Mouse (Mus musculus): ENCODE results near the gene Wdr48. TPM values are rescaled to one million over a fixed set of nuclear protein-coding genes. Genes with fewer than 3 reads are reported as not detected.

Gene Wdr48
- polyA plus RNA-seq, 1 experiment, result 27.5 TPM

DNA sequence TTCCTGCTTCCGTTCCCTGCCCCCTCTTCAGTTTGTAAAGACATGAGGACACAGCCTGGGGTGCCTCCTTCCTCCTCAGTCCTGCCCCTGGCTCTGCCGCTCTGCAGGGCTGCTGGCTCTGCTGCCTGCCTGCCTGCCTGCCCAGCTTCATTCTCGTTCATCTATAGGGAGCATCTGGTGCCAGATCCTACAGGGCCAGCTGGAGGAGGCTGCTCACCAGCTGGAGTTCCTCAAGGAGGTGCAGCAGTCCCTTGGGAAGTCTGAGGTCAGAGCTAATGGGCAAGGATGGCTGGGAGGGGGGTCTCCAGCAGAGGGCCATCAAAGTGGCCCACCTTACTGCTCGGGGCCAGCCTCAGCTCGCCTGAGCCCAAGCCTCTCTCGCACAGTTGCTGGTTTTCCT lies 55.8 kb downstream of the Wdr48 start:
- Histone ChIP-seq H3K4me1 (ENCODE audit: control insufficient read depth, insufficient read depth, insufficient read length) (no peaks in the 10 kb centered on the region), H3K27me3 (ENCODE audit: control insufficient read depth, insufficient read depth, low read length) (no peaks in the 10 kb centered on the region), H3K36me3 (ENCODE audit: control insufficient read depth, insufficient read depth, low read length) (no peaks in the 10 kb centered on the region), H3K27ac (ENCODE audit: insufficient read depth, low read length) (no peak overlapping the region), H3K4me3 (ENCODE audit: extremely low read depth, insufficient read depth, insufficient read length) (no peak overlapping the region)
- 81% methylated on average over 6 of the region's 6 CpGs for WGBS
- no peak for TF ChIP-seq POLR2A (IDR thresholded peaks at IDR 0.05; ENCODE audit: low read depth, low read length)
- TF ChIP-seq CTCF (IDR thresholded peaks at IDR 0.05; ENCODE audit: extremely low read depth, insufficient read depth, insufficient read length, insufficient replicate concordance), result no peak
- DNase-seq (ENCODE audit: low read depth in 1 of 2, low spot score in 2 of 2), result no peak

DNA sequence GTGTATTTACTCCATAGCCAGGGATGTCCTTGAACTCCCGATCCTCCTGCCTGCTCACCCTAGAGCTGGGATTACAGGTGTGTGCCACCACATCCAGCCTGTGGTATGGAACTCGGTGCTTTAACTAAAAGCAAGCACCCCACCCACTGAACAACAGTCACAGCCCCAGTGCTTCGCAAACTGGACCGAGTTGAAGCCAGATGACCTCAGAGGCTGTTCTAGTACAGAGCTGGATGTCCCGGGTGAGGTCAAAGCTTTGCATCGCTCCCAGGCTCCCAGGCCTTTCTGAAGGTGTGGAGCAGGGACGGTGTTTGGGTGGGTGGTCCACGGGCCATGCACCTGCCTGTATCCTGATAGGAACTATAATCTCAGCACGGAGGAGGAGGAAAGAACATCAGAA lies 56.7 kb downstream of the Wdr48 start:
- Histone ChIP-seq H3K27ac (ENCODE audit: insufficient read depth, low read length) (no peak overlapping the region), H3K4me1 (ENCODE audit: control insufficient read depth, insufficient read depth, insufficient read length) (no peaks in the 10 kb centered on the region), H3K36me3 (ENCODE audit: control insufficient read depth, insufficient read depth, low read length) (no peaks in the 10 kb centered on the region), H3K27me3 (ENCODE audit: control insufficient read depth, insufficient read depth, low read length) (no peaks in the 10 kb centered on the region), H3K4me3 (ENCODE audit: extremely low read depth, insufficient read depth, insufficient read length) (no peak overlapping the region)
- 89% methylated on average over 9 of the region's 9 CpGs for WGBS
- TF ChIP-seq POLR2A (IDR thresholded peaks at IDR 0.05; ENCODE audit: low read depth, low read length) (no peak), CTCF (IDR thresholded peaks at IDR 0.05; ENCODE audit: extremely low read depth, insufficient read depth, insufficient read length, insufficient replicate concordance) (no peak)
- DNase-seq (ENCODE audit: low read depth in 1 of 2, low spot score in 2 of 2), result no peak

DNA sequence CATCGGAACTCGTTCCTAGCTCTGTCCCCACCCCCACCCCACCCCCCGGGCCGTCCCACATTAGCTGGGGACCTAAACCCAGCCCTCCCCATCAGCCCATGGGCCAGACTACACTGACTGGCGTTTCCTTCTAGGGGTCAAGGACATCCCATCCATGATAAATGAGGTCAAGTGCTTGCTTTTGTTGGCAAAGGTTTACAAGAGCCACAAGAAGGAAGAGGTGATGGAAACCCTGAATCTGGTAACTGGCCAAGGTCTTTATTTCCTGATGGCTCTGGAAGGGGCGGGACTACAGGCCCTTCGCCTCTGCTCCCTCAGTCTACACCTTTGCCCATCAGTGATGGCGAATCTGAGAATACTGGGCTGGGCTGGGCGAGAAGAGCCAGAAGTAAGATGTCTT lies 64.2 kb downstream of the Wdr48 start:
- no peak for DNase-seq (ENCODE audit: low read depth in 1 of 2, low spot score in 2 of 2)
- H3K4me3 ChIP-seq (ENCODE audit: extremely low read depth, insufficient read depth, insufficient read length), result no peak overlapping the region
- WGBS, result 78% methylated on average over 9 of the region's 9 CpGs
- H3K27me3 ChIP-seq (ENCODE audit: control insufficient read depth, insufficient read depth, low read length), result no peaks in the 10 kb centered on the region
- H3K27ac ChIP-seq (ENCODE audit: insufficient read depth, low read length), result no peak overlapping the region
- peaks cover 2% of the 10 kb centered on the region; the same call in 1 of the 2 replicates for H3K4me1 ChIP-seq (ENCODE audit: control insufficient read depth, insufficient read depth, insufficient read length)
- H3K36me3 ChIP-seq (ENCODE audit: control insufficient read depth, insufficient read depth, low read length), result no peaks in the 10 kb centered on the region
- TF ChIP-seq CTCF (IDR thresholded peaks at IDR 0.05; ENCODE audit: extremely low read depth, insufficient read depth, insufficient read length, insufficient replicate concordance) (no peak), POLR2A (IDR thresholded peaks at IDR 0.05; ENCODE audit: low read depth, low read length) (no peak)

DNA sequence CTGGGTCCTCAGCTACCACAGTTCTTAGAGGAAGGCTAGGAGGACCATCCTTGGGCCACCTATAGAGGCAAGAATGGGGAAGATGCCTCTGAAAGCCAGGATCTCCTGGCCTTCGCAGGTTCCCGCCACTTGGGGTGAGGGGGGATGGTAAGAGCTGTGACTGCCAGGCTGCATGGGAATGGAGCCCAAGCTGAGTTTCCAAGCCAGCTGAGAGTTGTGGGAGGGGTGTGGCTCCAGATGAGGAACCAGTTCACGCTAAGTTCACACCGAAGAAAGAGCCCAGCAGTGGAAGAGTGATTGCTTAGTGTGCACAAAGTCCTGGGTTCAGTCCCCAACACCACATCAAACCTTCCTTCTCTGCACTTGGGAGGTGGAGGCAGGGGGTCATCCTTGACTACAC lies 67.5 kb downstream of the Wdr48 start:
- no peak for DNase-seq (ENCODE audit: low read depth in 1 of 2, low spot score in 2 of 2)
- Histone ChIP-seq H3K27ac (ENCODE audit: insufficient read depth, low read length) (no peak overlapping the region), H3K4me3 (ENCODE audit: extremely low read depth, insufficient read depth, insufficient read length) (no peak overlapping the region), H3K4me1 (ENCODE audit: control insufficient read depth, insufficient read depth, insufficient read length) (peaks cover 2% of the 10 kb centered on the region; the same call in 1 of the 2 replicates), H3K27me3 (ENCODE audit: control insufficient read depth, insufficient read depth, low read length) (no peaks in the 10 kb centered on the region), H3K36me3 (ENCODE audit: control insufficient read depth, insufficient read depth, low read length) (no peaks in the 10 kb centered on the region)
- 51% methylated on average over 4 of the region's 4 CpGs for WGBS
- no peak for TF ChIP-seq CTCF (IDR thresholded peaks at IDR 0.05; ENCODE audit: extremely low read depth, insufficient read depth, insufficient read length, insufficient replicate concordance)
- TF ChIP-seq POLR2A (IDR thresholded peaks at IDR 0.05; ENCODE audit: low read depth, low read length), result no peak

DNA sequence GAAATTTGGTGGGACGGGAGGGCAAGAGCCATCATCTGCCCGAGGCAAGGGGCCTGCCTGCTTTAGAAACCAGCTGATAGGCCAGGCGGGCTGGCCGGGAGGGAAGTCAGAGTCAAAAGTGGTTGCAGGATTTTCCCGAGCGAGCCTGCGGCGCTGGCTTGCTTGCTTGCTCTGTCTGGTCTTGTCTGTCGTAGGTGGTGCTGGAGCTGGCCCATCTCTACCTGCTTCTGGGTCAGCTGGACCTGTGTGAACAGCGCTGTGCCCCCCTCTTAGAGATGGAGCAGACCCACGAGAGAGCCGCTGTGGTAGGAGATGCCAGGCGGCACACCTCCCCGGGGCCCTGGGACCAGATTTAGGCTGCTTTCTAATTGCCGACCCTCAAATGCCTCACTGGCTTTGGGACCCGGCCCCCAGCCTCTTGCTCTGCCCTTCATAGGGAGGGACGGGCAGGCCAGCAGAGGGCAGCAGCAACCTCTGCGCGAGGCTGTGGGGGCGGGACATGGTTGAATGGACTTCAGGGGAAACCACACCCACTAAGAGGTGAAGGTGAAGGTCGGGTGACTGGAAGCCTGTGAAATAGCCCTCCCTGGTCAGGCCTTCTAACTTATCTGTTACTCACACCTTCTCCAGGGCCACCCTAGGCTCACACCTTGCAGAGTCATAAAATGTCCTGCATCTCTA lies 68.4 kb downstream of the Wdr48 start:
- H3K36me3 ChIP-seq (ENCODE audit: control insufficient read depth, insufficient read depth, low read length), result no peaks in the 10 kb centered on the region
- DNase-seq (ENCODE audit: low read depth in 1 of 2, low spot score in 2 of 2), result peak; percentile 67 to 79
- H3K27me3 ChIP-seq (ENCODE audit: control insufficient read depth, insufficient read depth, low read length), result no peaks in the 10 kb centered on the region
- H3K27ac ChIP-seq (ENCODE audit: insufficient read depth, low read length), result no peak overlapping the region
- peaks cover 2% of the 10 kb centered on the region; the same call in 1 of the 2 replicates for H3K4me1 ChIP-seq (ENCODE audit: control insufficient read depth, insufficient read depth, insufficient read length)
- H3K4me3 ChIP-seq (ENCODE audit: extremely low read depth, insufficient read depth, insufficient read length), result no peak overlapping the region
- TF ChIP-seq POLR2A (IDR thresholded peaks at IDR 0.05; ENCODE audit: low read depth, low read length), result no peak
- TF ChIP-seq CTCF (IDR thresholded peaks at IDR 0.05; ENCODE audit: extremely low read depth, insufficient read depth, insufficient read length, insufficient replicate concordance), result peak; percentile 95
- WGBS, result 31% methylated on average over 21 of the region's 21 CpGs

DNA sequence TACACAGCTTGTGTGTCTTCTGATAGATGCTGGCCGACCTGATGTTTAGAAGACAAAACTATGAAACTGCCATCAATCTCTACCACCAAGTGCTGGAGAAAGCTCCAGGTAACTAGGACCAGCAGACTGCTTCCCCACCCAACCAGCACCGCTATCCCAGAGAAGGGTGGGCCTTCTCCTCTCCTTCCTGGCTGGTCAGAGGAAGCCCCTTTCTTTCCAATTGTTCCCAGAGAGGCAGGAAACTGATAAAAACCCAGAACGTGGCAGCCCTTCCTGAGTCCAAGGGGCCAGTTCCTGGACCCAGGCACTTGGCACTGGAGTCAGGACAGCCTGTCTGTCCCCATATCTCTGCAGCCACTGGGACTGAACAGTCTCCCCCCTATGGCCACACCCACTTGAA lies 69.5 kb downstream of the Wdr48 start:
- Histone ChIP-seq H3K36me3 (ENCODE audit: control insufficient read depth, insufficient read depth, low read length) (no peaks in the 10 kb centered on the region), H3K4me3 (ENCODE audit: extremely low read depth, insufficient read depth, insufficient read length) (no peak overlapping the region), H3K27ac (ENCODE audit: insufficient read depth, low read length) (no peak overlapping the region), H3K27me3 (ENCODE audit: control insufficient read depth, insufficient read depth, low read length) (no peaks in the 10 kb centered on the region), H3K4me1 (ENCODE audit: control insufficient read depth, insufficient read depth, insufficient read length) (peaks cover 2% of the 10 kb centered on the region; the same call in 1 of the 2 replicates)
- DNase-seq (ENCODE audit: low read depth in 1 of 2, low spot score in 2 of 2), result no peak
- TF ChIP-seq POLR2A (IDR thresholded peaks at IDR 0.05; ENCODE audit: low read depth, low read length) (no peak), CTCF (IDR thresholded peaks at IDR 0.05; ENCODE audit: extremely low read depth, insufficient read depth, insufficient read length, insufficient replicate concordance) (no peak)
- WGBS, result 77% methylated on average over 3 of the region's 3 CpGs

DNA sequence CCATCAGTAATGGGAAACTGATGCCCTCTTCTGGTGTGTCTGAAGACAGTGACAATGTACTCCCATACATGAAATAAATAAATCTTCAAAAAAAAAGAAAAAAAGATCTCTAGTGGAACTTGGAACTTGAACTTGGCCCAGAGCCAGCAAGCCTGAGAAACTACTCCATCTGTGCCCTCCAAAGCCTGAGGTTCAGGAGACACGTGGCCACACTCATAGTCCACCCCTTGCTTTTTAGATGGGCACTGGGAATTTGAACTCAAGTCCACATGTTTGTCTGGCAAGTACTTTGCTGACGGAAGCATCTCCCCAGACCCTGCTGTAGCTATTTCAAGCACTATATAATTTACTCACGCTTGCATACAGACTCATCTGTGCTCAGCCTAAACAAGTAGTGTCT lies 70.5 kb downstream of the Wdr48 start:
- TF ChIP-seq POLR2A (IDR thresholded peaks at IDR 0.05; ENCODE audit: low read depth, low read length) (no peak), CTCF (IDR thresholded peaks at IDR 0.05; ENCODE audit: extremely low read depth, insufficient read depth, insufficient read length, insufficient replicate concordance) (no peak)
- Histone ChIP-seq H3K4me1 (ENCODE audit: control insufficient read depth, insufficient read depth, insufficient read length) (peaks cover 2% of the 10 kb centered on the region; the same call in 1 of the 2 replicates), H3K4me3 (ENCODE audit: extremely low read depth, insufficient read depth, insufficient read length) (no peak overlapping the region), H3K27ac (ENCODE audit: insufficient read depth, low read length) (no peak overlapping the region), H3K27me3 (ENCODE audit: control insufficient read depth, insufficient read depth, low read length) (no peaks in the 10 kb centered on the region), H3K36me3 (ENCODE audit: control insufficient read depth, insufficient read depth, low read length) (no peaks in the 10 kb centered on the region; the same call in 1 of the 2 replicates)
- DNase-seq (ENCODE audit: low read depth in 1 of 2, low spot score in 2 of 2), result no peak
- 72% methylated on average over 3 of the region's 3 CpGs for WGBS
